Mouse (Mus musculus) adrenal gland, postnatal 0 days (tissue): ENCODE measurements around the gene Ess2. TPM values are rescaled to one million over a fixed set of nuclear protein-coding genes. Genes with fewer than 3 reads are reported as not detected.

Source experiments
- polyA plus RNA-seq: library from polyadenylated mRNA; unstranded; fragments of >200 nt; fragmentation: Nextera tagmentation; extraction: Ambion mirVana; gene quantifications from 2 replicates; pipeline ENCODE4 v1.2.1, GENCODE M21; 2015

Gene Ess2
- 18.2 and 22.6 TPM in 2 replicates for polyA plus RNA-seq

GRCm38 (mm10) chr16:17911052-17911595 lies at the start of gene Ess2:
Ess2 (minus strand) TSS chr16:17911348.

GRCm38 (mm10) chr16:17928087-17928580 lies 17.0 kb upstream of the Ess2 start, which contains the start of gene Slc25a1:
Slc25a1 (minus strand) TSS chr16:17928219.

GRCm38 (mm10) chr16:17914307-17915249 lies 3.4 kb upstream of the Ess2 start, which contains the start of gene Gsc2:
Gsc2 (minus strand) TSS chr16:17915059.

GRCm38 (mm10) chr16:17898462-17898861 lies 12.7 kb downstream of the Ess2 start, which contains the start of the genes Dgcr2 and Tssk2:
Dgcr2 (minus strand) TSS chr16:17898562.
Tssk2 (plus strand) TSS chr16:17898637.

GRCm38 (mm10) chr16:17893923-17894322 lies 17.2 kb downstream of the Ess2 start, which contains the start of gene Tssk1:
Tssk1 (plus strand) TSS chr16:17894223.

GRCm38 (mm10) chr16:17891567-17891959 lies 19.6 kb downstream of the Ess2 start, which contains the start of gene Gm20518:
Gm20518 (minus strand) TSS chr16:17891671.

Other genes with a start within 250 kb of the Ess2 start
- gene Med15, start 178.5 kb downstream of the Ess2 start, polyA plus RNA-seq, result 21.9 and 32.5 TPM in 2 replicates
- 31.6 and 40.0 TPM in 2 replicates for gene Klhl22, start 151.7 kb downstream of the Ess2 start, polyA plus RNA-seq
- gene Scarf2, start 114.1 kb downstream of the Ess2 start, polyA plus RNA-seq, result 18.1 and 30.6 TPM in 2 replicates
- gene B830017H08Rik, start 78.2 kb downstream of the Ess2 start, polyA plus RNA-seq, result not detected in 2 replicates
- 0.68 and 1.5 TPM in 2 replicates for gene Car15, start 73.0 kb downstream of the Ess2 start, polyA plus RNA-seq
- not detected in 2 replicates for gene Gm20518, start 19.7 kb downstream of the Ess2 start, polyA plus RNA-seq
- 0.04 TPM in 1 of 2 replicates, not detected in the other for gene Tssk1, start 17.1 kb downstream of the Ess2 start, polyA plus RNA-seq
- 34.3 and 42.9 TPM in 2 replicates for gene Dgcr2, start 12.8 kb downstream of the Ess2 start, polyA plus RNA-seq
- not detected in 2 replicates for gene Tssk2, start 12.7 kb downstream of the Ess2 start, polyA plus RNA-seq
- gene Gsc2, start 3.7 kb upstream of the Ess2 start, polyA plus RNA-seq, result not detected in 2 replicates
- 107 and 132 TPM in 2 replicates for gene Slc25a1, start 16.9 kb upstream of the Ess2 start, polyA plus RNA-seq
- 0.29 TPM in 1 of 2 replicates, not detected in the other for gene Vpreb2, start 69.1 kb upstream of the Ess2 start, polyA plus RNA-seq
- 105 and 116 TPM in 2 replicates for gene Dgcr6, start 141.5 kb upstream of the Ess2 start, polyA plus RNA-seq
- 5.9 and 8.0 TPM in 2 replicates for gene Prodh, start 178.9 kb upstream of the Ess2 start, polyA plus RNA-seq
- gene Rtn4r, start 216.3 kb upstream of the Ess2 start, polyA plus RNA-seq, result 1.0 and 1.9 TPM in 2 replicates